Mouse (Mus musculus): ENCODE results near the gene Rabggtb. TPM values are rescaled to one million over a fixed set of nuclear protein-coding genes. Genes with fewer than 3 reads are reported as not detected.

The Rabggtb gene
- polyA plus RNA-seq, 1 experiment from 2014 or later, result 53.4 TPM

DNA sequence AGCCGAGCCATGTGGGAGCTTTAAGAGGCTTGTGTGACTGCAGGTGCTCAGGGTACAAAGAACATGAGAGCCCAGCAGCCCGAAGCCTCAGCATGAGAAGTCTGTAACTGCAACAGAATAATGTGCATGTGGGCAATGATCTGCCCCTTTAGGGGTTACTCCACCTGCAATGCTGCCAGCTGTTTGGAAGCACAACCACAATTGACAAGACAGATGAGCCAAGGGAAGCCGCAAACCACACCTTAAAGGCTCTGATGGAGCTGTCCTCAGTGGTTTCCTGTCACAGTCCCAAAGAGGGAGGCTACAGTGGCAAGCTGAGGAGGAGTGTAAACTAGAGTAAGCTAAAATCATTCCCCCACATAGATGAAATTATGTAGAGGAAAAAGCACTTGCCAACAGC, 17.4 kb downstream of the Rabggtb start:
- Histone ChIP-seq H3K4me2 (no peak overlapping the region), H3K27me3 (ENCODE audit: control insufficient read depth, insufficient read depth, low read length) (no peaks in the 10 kb centered on the region), H3K27ac (ENCODE audit: low read depth, low read length) (no peak overlapping the region), H3K9ac (ENCODE audit: low read depth, low read length) (no peak overlapping the region), H3K4me1 (ENCODE audit: control insufficient read depth, insufficient read depth, low read length) (no peaks in the 10 kb centered on the region), H3K36me3 (ENCODE audit: control insufficient read depth, insufficient read depth, low read length) (no peaks in the 10 kb centered on the region), H3K9me3 (replicated peaks; ENCODE audit: control insufficient read depth, low read length) (no peaks in the 10 kb centered on the region), H3K4me3 (ENCODE audit: low read depth, low read length) (no peak overlapping the region)
- no peak for ATAC-seq (replicated peaks; ENCODE audit: insufficient number of reproducible peaks, low FRiP score, low TSS enrichment)
- 73% methylated on average over 3 of the region's 3 CpGs for WGBS (ENCODE audit: insufficient replicate concordance)

DNA sequence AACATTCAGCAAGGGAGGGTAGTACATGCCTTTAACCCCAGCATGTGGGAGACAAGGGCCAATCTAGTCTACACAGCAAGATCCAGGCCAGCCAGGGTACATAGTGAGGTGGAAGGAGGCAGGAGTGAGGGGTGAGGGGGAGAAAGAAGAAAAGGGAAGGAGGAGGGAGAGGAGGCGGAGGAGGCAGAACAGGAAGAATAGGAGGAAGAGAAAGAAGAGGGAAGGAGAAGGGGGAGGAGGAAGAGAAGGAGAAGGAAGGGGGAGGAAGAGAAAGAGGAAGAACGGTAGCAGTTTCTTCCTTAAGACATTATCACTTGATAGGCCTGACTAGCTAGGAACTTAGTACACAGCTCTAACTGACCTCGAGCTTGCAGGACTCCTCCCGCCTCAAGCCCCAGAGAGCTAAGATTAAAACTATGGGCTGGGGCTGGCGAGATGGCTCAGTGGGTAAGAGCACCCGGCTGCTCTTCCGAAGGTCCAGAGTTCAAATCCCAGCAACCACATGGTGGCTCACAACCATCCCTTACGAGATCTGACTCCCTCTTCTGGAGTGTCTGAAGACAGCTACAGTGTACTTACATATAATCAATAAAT, 23.5 kb downstream of the Rabggtb start:
- 66% methylated on average over 7 of the region's 8 CpGs for WGBS (ENCODE audit: insufficient replicate concordance)
- H3K36me3 ChIP-seq (ENCODE audit: control insufficient read depth, insufficient read depth, low read length), result no peaks in the 10 kb centered on the region
- H3K4me1 ChIP-seq (ENCODE audit: control insufficient read depth, insufficient read depth, low read length), result no peaks in the 10 kb centered on the region
- no peak overlapping the region for H3K4me2 ChIP-seq
- no peak overlapping the region for H3K4me3 ChIP-seq (ENCODE audit: low read depth, low read length)
- H3K9ac ChIP-seq (ENCODE audit: low read depth, low read length), result no peak overlapping the region
- H3K27me3 ChIP-seq (ENCODE audit: control insufficient read depth, insufficient read depth, low read length), result no peaks in the 10 kb centered on the region
- H3K27ac ChIP-seq (ENCODE audit: low read depth, low read length), result no peak overlapping the region
- no peak for ATAC-seq (replicated peaks; ENCODE audit: insufficient number of reproducible peaks, low FRiP score, low TSS enrichment)
- no peaks in the 10 kb centered on the region for H3K9me3 ChIP-seq (replicated peaks; ENCODE audit: control insufficient read depth, low read length)

DNA sequence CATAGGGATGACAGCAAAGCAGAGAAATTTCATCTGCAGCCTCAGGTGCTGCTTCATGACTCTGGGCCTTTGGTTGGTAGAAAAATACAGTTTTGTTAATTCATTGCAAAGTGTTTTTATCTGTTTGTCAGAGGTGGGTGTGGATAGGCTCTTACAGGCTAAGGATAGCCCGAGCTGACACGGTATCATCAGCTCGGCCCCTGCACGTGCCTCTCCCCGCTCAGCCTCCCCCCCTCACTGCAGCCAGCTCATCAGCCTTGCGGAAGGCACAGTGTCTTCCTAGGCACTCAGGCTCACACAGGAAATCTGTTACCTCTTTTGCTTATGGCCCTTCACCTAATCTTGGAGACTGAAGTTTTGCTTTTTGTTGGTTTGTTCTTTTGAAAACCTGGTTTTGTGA, 24.7 kb downstream of the Rabggtb start:
- Histone ChIP-seq H3K4me2 (no peak overlapping the region), H3K36me3 (ENCODE audit: control insufficient read depth, insufficient read depth, low read length) (no peaks in the 10 kb centered on the region), H3K9me3 (replicated peaks; ENCODE audit: control insufficient read depth, low read length) (no peaks in the 10 kb centered on the region), H3K4me3 (ENCODE audit: low read depth, low read length) (no peak overlapping the region), H3K27me3 (ENCODE audit: control insufficient read depth, insufficient read depth, low read length) (no peaks in the 10 kb centered on the region), H3K4me1 (ENCODE audit: control insufficient read depth, insufficient read depth, low read length) (no peaks in the 10 kb centered on the region), H3K27ac (ENCODE audit: low read depth, low read length) (no peak overlapping the region), H3K9ac (ENCODE audit: low read depth, low read length) (no peak overlapping the region)
- 0 out of 2 replicates have a peak, but pooled peaks have one; percentile 55 for ATAC-seq (replicated peaks; ENCODE audit: insufficient number of reproducible peaks, low FRiP score, low TSS enrichment)
- 43% methylated on average over 6 of the region's 6 CpGs for WGBS (ENCODE audit: insufficient replicate concordance)

DNA sequence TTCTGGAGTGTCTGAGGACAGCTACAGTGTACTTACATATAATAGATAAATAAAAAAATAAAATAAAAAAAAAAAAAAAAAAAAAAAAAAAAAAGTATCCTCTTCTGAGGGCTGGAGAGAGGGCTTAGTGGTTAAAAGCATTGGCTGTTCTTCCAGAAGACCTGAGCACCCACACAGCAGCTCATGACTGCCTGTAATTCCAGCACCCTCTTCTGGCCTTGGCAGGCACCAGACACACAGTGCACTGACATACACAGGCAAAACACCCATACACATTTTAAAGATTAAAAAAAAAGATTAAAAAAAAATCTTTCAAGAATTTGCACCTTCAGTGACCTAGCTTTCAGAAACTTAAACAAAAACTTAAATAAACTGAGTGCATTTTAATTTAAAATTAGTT, 26.5 kb downstream of the Rabggtb start:
- Histone ChIP-seq H3K9me3 (replicated peaks; ENCODE audit: control insufficient read depth, low read length) (no peaks in the 10 kb centered on the region), H3K9ac (ENCODE audit: low read depth, low read length) (no peak overlapping the region), H3K4me1 (ENCODE audit: control insufficient read depth, insufficient read depth, low read length) (no peaks in the 10 kb centered on the region), H3K36me3 (ENCODE audit: control insufficient read depth, insufficient read depth, low read length) (no peaks in the 10 kb centered on the region), H3K27me3 (ENCODE audit: control insufficient read depth, insufficient read depth, low read length) (no peaks in the 10 kb centered on the region), H3K4me2 (no peak overlapping the region), H3K4me3 (ENCODE audit: low read depth, low read length) (no peak overlapping the region), H3K27ac (ENCODE audit: low read depth, low read length) (no peak overlapping the region)
- ATAC-seq (replicated peaks; ENCODE audit: insufficient number of reproducible peaks, low FRiP score, low TSS enrichment), result no peak

DNA sequence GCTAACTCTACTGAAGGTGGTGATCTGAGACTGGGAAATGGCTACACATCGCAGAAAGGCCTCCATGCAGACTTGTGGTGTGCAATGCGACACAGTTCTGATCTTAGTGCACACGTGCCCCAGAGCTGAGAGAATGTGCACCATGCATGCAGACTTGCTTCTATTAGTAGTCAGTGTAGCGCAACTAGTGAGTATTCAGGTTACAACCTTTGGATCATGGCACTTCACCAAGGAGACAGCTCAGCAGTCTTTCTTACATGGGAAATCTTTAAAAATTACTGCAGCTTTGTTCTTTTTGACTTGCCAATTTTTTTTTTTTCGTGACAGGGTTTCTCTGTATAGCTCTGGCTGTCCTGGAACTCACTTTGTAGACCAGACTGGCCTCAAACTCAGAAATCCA, 41.4 kb downstream of the Rabggtb start:
- H3K36me3 ChIP-seq (ENCODE audit: control insufficient read depth, insufficient read depth, low read length), result no peaks in the 10 kb centered on the region
- H3K27ac ChIP-seq (ENCODE audit: low read depth, low read length), result no peak overlapping the region
- no peak overlapping the region for H3K4me2 ChIP-seq
- ATAC-seq (replicated peaks; ENCODE audit: insufficient number of reproducible peaks, low FRiP score, low TSS enrichment), result no peak
- no peaks in the 10 kb centered on the region for H3K4me1 ChIP-seq (ENCODE audit: control insufficient read depth, insufficient read depth, low read length)
- H3K9ac ChIP-seq (ENCODE audit: low read depth, low read length), result no peak overlapping the region
- no peaks in the 10 kb centered on the region for H3K27me3 ChIP-seq (ENCODE audit: control insufficient read depth, insufficient read depth, low read length)
- 75% methylated on average over 5 of the region's 5 CpGs for WGBS (ENCODE audit: insufficient replicate concordance)
- H3K4me3 ChIP-seq (ENCODE audit: low read depth, low read length), result no peak overlapping the region
- H3K9me3 ChIP-seq (replicated peaks; ENCODE audit: control insufficient read depth, low read length), result no peaks in the 10 kb centered on the region

DNA sequence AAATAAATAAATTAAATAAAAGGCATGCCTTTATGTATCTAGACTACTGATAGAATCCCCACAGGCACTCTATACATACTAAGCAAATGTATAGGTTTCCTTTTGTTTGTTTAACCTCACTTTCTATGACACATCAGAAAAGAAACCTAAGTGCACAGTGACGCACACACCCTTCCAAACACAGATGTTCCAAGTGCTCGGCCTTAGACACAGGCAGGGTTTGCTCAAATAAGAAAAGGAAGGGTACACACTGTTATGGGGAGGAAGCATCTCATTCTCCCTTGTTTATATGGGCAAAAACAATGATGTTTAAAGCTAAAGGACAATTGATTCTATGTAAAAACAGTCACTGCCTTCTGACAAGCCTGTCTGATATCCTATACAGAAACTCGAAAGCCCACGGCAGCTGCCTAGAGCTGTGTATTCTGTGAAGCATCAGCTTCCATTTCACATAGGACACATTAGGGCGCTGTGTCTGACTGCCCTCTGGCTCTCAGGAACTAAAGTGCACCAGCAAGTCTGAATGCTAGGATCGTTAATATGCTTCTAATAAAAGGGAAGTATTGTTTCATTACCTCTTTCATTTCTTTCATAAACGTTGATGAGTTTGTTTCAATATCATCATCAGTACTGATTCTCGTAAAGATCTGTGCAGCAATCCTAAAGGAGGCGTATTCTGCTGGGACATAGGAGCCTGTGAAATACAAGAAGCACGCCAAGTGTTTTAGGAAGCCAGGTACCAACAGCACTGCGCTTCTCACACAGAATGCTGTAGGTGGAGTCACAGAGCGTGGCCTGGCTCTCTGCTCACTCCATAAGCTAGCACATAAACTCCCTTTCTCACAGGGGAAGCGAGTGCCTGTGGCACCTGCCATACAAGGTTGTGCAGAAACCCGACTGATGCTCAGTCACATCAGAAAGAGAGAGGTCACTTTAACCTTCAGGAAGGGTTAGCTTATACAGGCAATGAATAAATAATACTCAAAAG, 45.4 kb downstream of the Rabggtb start:
- ATAC-seq (replicated peaks; ENCODE audit: insufficient number of reproducible peaks, low FRiP score, low TSS enrichment), result no peak
- Histone ChIP-seq H3K36me3 (ENCODE audit: control insufficient read depth, insufficient read depth, low read length) (no peaks in the 10 kb centered on the region), H3K27ac (ENCODE audit: low read depth, low read length) (no peak overlapping the region), H3K27me3 (ENCODE audit: control insufficient read depth, insufficient read depth, low read length) (no peaks in the 10 kb centered on the region), H3K9me3 (replicated peaks; ENCODE audit: control insufficient read depth, low read length) (no peaks in the 10 kb centered on the region), H3K4me1 (ENCODE audit: control insufficient read depth, insufficient read depth, low read length) (no peaks in the 10 kb centered on the region), H3K4me3 (ENCODE audit: low read depth, low read length) (no peak overlapping the region), H3K4me2 (no peak overlapping the region), H3K9ac (ENCODE audit: low read depth, low read length) (no peak overlapping the region)
- 75% methylated on average over 14 of the region's 14 CpGs for WGBS (ENCODE audit: insufficient replicate concordance)

DNA sequence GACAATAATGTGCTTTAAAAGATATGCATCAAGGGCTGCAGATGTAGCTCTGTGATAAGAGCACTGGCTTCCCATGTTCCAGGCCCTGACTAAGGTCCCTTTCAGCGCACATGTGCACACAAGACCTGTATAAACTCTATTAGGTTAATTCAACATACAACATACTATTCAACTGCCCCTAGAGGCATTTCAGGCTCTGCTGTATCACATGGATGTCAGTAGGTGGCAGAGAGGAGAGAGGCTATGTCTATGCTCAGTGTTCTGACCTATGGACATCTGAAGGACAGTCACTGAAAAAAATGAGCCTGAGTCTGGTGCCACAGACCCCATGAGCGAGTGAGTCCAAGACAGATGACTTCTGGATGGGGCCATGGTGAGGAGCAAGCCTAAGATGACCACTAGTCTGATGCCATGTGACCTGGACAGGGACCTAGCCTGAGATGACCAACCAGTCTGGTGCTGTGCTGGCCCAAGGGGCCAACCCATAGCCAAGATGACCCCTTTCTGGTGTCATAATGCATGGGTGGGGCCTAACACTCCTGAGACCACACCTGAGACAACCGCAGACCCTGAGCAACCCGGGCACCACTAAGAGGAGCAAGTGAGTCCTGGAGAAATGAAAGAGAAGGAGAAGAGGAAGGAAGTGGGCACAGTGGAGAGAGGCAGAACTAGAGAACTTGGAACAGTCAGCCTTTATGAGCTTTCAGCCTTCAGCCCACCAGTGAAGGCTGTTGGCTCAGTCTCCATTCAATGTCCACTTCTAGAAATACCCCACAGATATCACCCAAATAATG, 48.0 kb downstream of the Rabggtb start:
- no peaks in the 10 kb centered on the region for H3K9me3 ChIP-seq (replicated peaks; ENCODE audit: control insufficient read depth, low read length)
- no peak overlapping the region for H3K9ac ChIP-seq (ENCODE audit: low read depth, low read length)
- H3K36me3 ChIP-seq (ENCODE audit: control insufficient read depth, insufficient read depth, low read length), result no peaks in the 10 kb centered on the region
- 83% methylated on average over 4 of the region's 4 CpGs for WGBS (ENCODE audit: insufficient replicate concordance)
- H3K4me3 ChIP-seq (ENCODE audit: low read depth, low read length), result no peak overlapping the region
- no peaks in the 10 kb centered on the region for H3K27me3 ChIP-seq (ENCODE audit: control insufficient read depth, insufficient read depth, low read length)
- no peak overlapping the region for H3K27ac ChIP-seq (ENCODE audit: low read depth, low read length)
- H3K4me1 ChIP-seq (ENCODE audit: control insufficient read depth, insufficient read depth, low read length), result no peaks in the 10 kb centered on the region
- peak; percentile 42; the same call in 1 of the 2 replicates for ATAC-seq (replicated peaks; ENCODE audit: insufficient number of reproducible peaks, low FRiP score, low TSS enrichment)
- H3K4me2 ChIP-seq, result no peak overlapping the region

DNA sequence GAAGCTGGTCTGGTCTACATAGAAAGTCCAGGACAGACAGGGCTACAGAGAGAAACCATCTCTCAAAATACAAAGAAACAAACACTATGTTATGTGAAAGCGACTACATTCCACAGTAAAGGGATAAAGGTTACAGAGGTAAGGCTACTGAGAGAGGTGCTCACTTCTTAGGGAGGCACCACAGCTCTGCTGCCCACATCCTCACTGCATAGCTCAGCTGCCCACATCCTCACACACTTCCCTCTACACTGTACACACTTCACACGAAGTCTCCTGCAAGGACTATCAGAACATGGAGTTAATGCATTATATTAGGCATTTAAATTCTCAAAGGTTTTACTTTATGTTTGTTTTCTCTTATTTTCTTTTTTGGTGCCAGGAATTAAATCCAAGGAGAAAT, 49.0 kb downstream of the Rabggtb start:
- WGBS (ENCODE audit: insufficient replicate concordance), result 76% methylated on average over 2 of the region's 2 CpGs
- no peaks in the 10 kb centered on the region for H3K27me3 ChIP-seq (ENCODE audit: control insufficient read depth, insufficient read depth, low read length)
- H3K4me1 ChIP-seq (ENCODE audit: control insufficient read depth, insufficient read depth, low read length), result no peaks in the 10 kb centered on the region
- H3K9ac ChIP-seq (ENCODE audit: low read depth, low read length), result no peak overlapping the region
- H3K27ac ChIP-seq (ENCODE audit: low read depth, low read length), result no peak overlapping the region
- no peak overlapping the region for H3K4me2 ChIP-seq
- no peaks in the 10 kb centered on the region for H3K36me3 ChIP-seq (ENCODE audit: control insufficient read depth, insufficient read depth, low read length)
- ATAC-seq (replicated peaks; ENCODE audit: insufficient number of reproducible peaks, low FRiP score, low TSS enrichment), result no peak
- no peak overlapping the region for H3K4me3 ChIP-seq (ENCODE audit: low read depth, low read length)
- H3K9me3 ChIP-seq (replicated peaks; ENCODE audit: control insufficient read depth, low read length), result no peaks in the 10 kb centered on the region
